Mouse (Mus musculus): ENCODE data around the gene Hadha.

DNA sequence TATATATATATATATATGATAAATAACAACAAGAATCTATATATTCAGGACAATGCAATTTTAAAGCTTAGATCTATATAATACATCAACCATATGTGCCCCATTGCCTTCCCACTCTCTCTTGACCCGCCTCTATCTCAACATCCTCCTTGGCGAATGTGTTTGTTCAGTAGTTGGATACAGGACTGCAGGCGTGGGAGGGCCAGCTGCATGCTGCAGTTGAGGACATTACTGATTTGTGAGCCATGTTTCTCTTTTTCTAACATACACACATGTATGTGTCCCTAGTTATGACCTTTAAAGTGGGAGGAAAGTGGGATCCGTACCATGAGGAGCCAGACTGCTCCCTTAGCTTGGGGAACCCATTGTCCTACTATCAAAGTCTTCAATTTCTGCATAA is 23.7 kb downstream of the Hadha start:
- TF ChIP-seq GATA1 (IDR thresholded peaks at IDR 0.05; ENCODE audit: borderline replicate concordance, low read length) (no peak), POLR2AphosphoS5 (IDR thresholded peaks at IDR 0.05; ENCODE audit: insufficient replicate concordance, low read depth, low read length) (no peak), CTCF (IDR thresholded peaks at IDR 0.05; ENCODE audit: low read depth, low read length) (no peak)
